Mouse (Mus musculus) liver, embryonic 15.5 days (tissue): Measurements from ENCODE around the gene Khdc3. TPM values are rescaled to one million over a fixed set of nuclear protein-coding genes. Genes with fewer than 3 reads are reported as not detected.
"Not testable (repeated sequence)": the region's sequence is repeated elsewhere in the genome, so short reads cannot be mapped to it uniquely, and the experiment has no call there.

ENCODE experiments used
- ATAC-seq: fragments of 200-750 bp; cut with Nextera tagmentation; 2 replicates; pipeline ENCODE4 v1.8.0; 2017; ENCODE audit warnings: moderate number of reproducible peaks, mild to moderate bottlenecking, moderate library complexity; ENCODE audit not compliant: insufficient read depth
- H3K27ac ChIP-seq: fragments of 300-500 bp; sonication (generic); replicated peaks from 2 replicates; pipeline ENCODE4 v1.5.1; 2015; ENCODE audit warnings: mild to moderate bottlenecking, inconsistent platforms
- H3K27me3 ChIP-seq: fragments of 300-500 bp; sonication (generic); 2 replicates; pipeline ENCODE4 v1.6.1; 2015; ENCODE audit warnings: mild to moderate bottlenecking, inconsistent platforms
- H3K36me3 ChIP-seq: fragments of 300-500 bp; sonication (generic); replicated peaks from 2 replicates; pipeline ENCODE4 v1.6.1; 2015; ENCODE audit warnings: moderate library complexity, mild to moderate bottlenecking, inconsistent platforms
- H3K4me1 ChIP-seq: fragments of 300-500 bp; sonication (generic); replicated peaks from 2 replicates; pipeline ENCODE4 v1.6.1; 2015; ENCODE audit warnings: inconsistent platforms
- H3K4me2 ChIP-seq: fragments of 300-500 bp; sonication (generic); 2 replicates; pipeline ENCODE4 v1.6.1; 2015; ENCODE audit warnings: moderate library complexity, mild to moderate bottlenecking, inconsistent platforms
- H3K4me3 ChIP-seq: fragments of 300-500 bp; sonication (generic); replicated peaks from 2 replicates; pipeline ENCODE4 v1.5.1; 2015; ENCODE audit warnings: mild to moderate bottlenecking, inconsistent platforms
- H3K9ac ChIP-seq: fragments of 300-500 bp; sonication (generic); 2 replicates; pipeline ENCODE4 v1.6.1; 2015; ENCODE audit warnings: moderate library complexity, mild to moderate bottlenecking, inconsistent platforms
- H3K9me3 ChIP-seq: fragments of 300-500 bp; sonication (generic); replicated peaks from 2 replicates; pipeline ENCODE4 v1.6.1; 2016; ENCODE audit warnings: inconsistent platforms
- WGBS: fragments of 180-500 bp; shearing (Covaris S2); methylation state at CpG from one replicate; pipeline ENCODE4 v1.1.7; 2015; ENCODE audit warnings: mixed read lengths; ENCODE audit not compliant: insufficient replicate concordance; 5-methylcytosine and 5-hydroxymethylcytosine counted together
- polyA plus RNA-seq: library from polyadenylated mRNA; unstranded; fragments of >200 nt; fragmentation: Nextera tagmentation; extraction: Ambion mirVana; gene quantifications from 2 replicates; pipeline ENCODE4 v1.2.1, GENCODE M21; 2015

The Khdc3 gene
- polyA plus RNA-seq, 1 experiment from 2014 or later: 0.05 TPM

DNA sequence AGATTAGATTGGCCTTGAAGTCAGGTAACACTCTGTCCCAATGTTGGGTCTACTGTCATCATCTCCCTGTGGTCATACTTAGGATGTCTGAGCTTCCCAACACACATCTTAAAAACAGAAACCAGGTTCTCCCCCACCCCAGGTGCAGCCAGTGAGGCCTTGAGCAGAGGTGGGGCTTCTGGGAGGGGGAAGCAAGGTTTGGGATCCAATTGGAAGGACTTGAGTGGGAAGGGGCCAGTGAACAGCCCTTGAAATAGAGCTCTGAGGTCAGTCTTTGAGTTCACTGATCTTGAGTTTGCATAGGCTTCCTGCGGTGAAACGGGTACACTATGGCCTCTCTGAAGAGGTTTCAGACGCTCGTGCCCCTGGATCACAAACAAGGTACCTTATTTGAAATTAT lies 545 bp downstream of the Khdc3 start, which contains the start of gene Gm20509:
Gene Gm20509 (plus strand): TSS at position 290 of the 400 bp plus-strand sequence.
- Histone ChIP-seq H3K27ac (no peak within 1 kb of the TSS), H3K4me3 (peak within 1 kb of the TSS; percentile 48), H3K9ac (peak within 1 kb of the TSS; percentile 21; the same call in 1 of the 2 replicates), H3K27me3 (peaks cover 48% of the 10 kb centered on the region), H3K9me3 (no peaks in the 10 kb centered on the region), H3K4me2 (peak within 1 kb of the TSS; percentile 71), H3K4me1 (peaks cover 8% of the 10 kb centered on the region), H3K36me3 (no peaks in the 10 kb centered on the region)
- ATAC-seq: no peak
- WGBS: 71% methylated on average over 4 of the region's 4 CpGs

GRCm38 (mm10) chr9:73103159-73103879 lies 1.7 kb downstream of the Khdc3 start:
- Histone ChIP-seq H3K4me1 (peaks cover 8% of the 10 kb centered on the region), H3K4me3 (peak overlapping the region; percentile 48), H3K9ac (peak overlapping the region; percentile 21; the same call in 1 of the 2 replicates), H3K9me3 (no peaks in the 10 kb centered on the region), H3K27ac (no peak overlapping the region), H3K27me3 (peaks cover 48% of the 10 kb centered on the region), H3K36me3 (no peaks in the 10 kb centered on the region), H3K4me2 (peak overlapping the region; percentile 71)
- WGBS: 6% methylated on average over 60 of the region's 60 CpGs
- no peak for ATAC-seq

- Histone ChIP-seq H3K27ac (no peak overlapping the region), H3K9ac (no peak overlapping the region), H3K4me1 (peaks cover 8% of the 10 kb centered on the region), H3K36me3 (no peaks in the 10 kb centered on the region), H3K4me3 (peak overlapping the region; percentile 48; the same call in 1 of the 2 replicates), H3K27me3 (peaks cover 48% of the 10 kb centered on the region), H3K9me3 (no peaks in the 10 kb centered on the region), H3K4me2 (peak overlapping the region; percentile 71)
- no peak for ATAC-seq
- 38% methylated on average over 5 of the region's 5 CpGs for WGBS
These were observed 2.2 kb downstream of the Khdc3 start for GRCm38 (mm10) chr9:73103880-73104198.

- Histone ChIP-seq H3K4me1 (peaks cover 8% of the 10 kb centered on the region), H3K27me3 (peaks cover 48% of the 10 kb centered on the region), H3K4me2 (no peak overlapping the region), H3K4me3 (no peak overlapping the region), H3K9ac (no peak overlapping the region), H3K9me3 (no peaks in the 10 kb centered on the region), H3K36me3 (no peaks in the 10 kb centered on the region), H3K27ac (no peak overlapping the region)
- no peak for ATAC-seq
- 40% methylated on average over 1 of the region's 1 CpGs for WGBS
These were observed 3.5 kb downstream of the Khdc3 start for GRCm38 (mm10) chr9:73105141-73105540.

DNA sequence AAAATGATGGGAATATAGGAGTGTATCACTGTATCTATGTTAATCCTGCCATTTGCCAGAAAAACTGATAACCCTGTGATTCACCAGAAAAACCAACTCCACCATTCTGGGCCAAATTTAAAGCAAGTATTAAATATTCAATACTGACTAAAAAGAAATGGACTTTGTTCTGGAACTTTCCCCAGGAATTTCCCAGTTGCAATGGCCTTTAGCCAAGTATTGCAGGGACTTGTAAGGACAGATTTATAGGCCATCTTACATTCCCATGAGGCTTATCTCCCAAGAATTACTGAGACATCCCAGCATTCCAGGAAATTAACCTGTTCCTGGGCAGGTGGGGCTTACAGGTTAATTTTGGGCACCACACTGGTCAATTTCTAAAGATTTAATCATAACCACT lies 4.1 kb downstream of the Khdc3 start:
- Histone ChIP-seq H3K9ac (no peak overlapping the region), H3K4me1 (peaks cover 8% of the 10 kb centered on the region), H3K9me3 (no peaks in the 10 kb centered on the region), H3K36me3 (no peaks in the 10 kb centered on the region), H3K27me3 (peaks cover 48% of the 10 kb centered on the region), H3K27ac (no peak overlapping the region), H3K4me2 (no peak overlapping the region), H3K4me3 (no peak overlapping the region)
- ATAC-seq: no peak

DNA sequence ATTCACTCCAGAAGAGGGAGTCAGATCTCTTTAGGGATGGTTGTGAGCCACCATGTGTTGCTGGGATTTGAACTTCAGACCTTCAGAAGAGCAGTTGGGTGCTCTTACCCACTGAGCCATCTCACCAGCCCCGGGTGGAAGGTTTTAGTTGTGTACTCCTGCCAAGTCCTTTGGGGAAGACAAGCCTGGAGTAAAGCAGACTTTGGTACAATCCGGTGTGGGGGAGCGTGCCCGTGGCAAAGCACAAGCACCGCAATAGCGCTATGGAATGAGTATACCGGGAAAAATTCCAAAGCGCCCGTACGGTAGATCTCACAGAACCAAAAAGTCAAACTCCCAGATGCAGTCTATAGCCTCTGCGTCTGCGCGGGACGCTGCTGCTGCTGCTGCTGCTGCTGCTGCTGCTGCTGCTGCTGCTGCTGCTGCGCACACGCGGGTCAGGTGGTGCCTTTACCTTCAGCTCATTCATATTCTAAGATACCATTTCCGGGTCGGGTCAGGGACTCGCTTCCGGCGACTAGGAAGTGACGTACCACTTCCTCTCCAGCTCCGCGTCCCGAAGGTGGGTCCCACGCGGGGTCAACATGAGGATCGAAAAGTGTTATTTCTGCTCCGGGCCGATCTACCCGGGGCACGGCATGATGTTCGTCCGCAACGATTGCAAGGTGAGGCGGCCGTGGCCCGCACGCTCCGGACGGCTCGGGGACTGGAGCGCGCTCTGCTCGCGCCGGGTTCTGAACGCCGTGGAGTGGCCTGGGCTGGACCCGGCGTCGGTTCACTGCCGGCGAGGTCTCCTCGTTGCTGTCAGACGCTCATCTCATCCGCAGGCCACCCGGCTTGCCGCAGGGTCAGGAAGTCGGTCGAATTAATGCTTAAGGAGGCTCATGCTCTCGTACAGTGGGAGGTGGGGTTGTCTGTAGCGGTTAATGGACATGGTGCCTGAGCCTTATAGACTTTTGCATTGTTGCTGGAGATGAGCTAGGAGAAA lies 11.6 kb downstream of the Khdc3 start, which contains the start of gene Rsl24d1:
Gene Rsl24d1 (plus strand): TSS at position 508 of the 988 bp plus-strand sequence.
- ATAC-seq: peak; percentile 89
- Histone ChIP-seq H3K4me3 (peak within 1 kb of the TSS; percentile 89), H3K9ac (peak within 1 kb of the TSS; percentile 72), H3K36me3 (peaks cover 26% of the 10 kb centered on the region), H3K4me1 (peaks cover 25% of the 10 kb centered on the region), H3K4me2 (peak within 1 kb of the TSS; percentile 78), H3K27ac (peak within 1 kb of the TSS; percentile 72), H3K9me3 (no peaks in the 10 kb centered on the region), H3K27me3 (no peaks in the 10 kb centered on the region)
- under 1% methylated on average over 64 of the region's 64 CpGs for WGBS

GRCm38 (mm10) chr9:73116704-73117103 lies 15.1 kb downstream of the Khdc3 start:
- WGBS: 73% methylated on average over 5 of the region's 6 CpGs
- H3K9me3 ChIP-seq, ATAC-seq, H3K27me3 ChIP-seq, H3K9ac ChIP-seq, H3K4me3 ChIP-seq, H3K27ac ChIP-seq, H3K4me2 ChIP-seq: not testable (repeated sequence)
- peaks cover 25% of the 10 kb centered on the region for H3K4me1 ChIP-seq
- peaks cover 51% of the 10 kb centered on the region for H3K36me3 ChIP-seq

- no peak for ATAC-seq
- WGBS: 69% methylated on average over 4 of the region's 4 CpGs
These were observed 16.4 kb downstream of the Khdc3 start for GRCm38 (mm10) chr9:73118012-73118411.

DNA sequence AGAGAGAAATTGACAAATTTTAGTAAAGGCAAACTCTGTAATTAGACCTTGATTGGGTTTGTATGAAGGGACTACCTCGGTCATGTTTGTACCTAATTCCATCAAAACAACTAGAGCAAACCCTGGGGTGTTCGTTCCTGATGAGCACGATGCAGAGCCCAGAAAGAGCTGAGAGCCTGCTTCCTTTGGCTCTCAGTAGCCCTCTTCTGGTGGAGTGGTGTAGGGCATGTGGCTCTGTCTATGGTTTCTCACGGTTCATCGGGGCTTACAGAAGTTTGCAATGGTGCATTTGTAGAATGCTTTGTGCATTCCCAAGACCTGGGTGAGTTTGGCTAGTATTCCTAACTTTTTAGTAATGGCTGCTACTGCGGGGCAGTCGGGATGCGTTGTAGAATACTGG lies 20.1 kb downstream of the Khdc3 start:
- Histone ChIP-seq H3K27me3 (no peaks in the 10 kb centered on the region), H3K4me1 (0 out of 2 replicates have a peak, but pooled peaks cover 3% of the 10 kb centered on the region), H3K4me3 (no peak overlapping the region), H3K36me3 (peaks cover 74% of the 10 kb centered on the region), H3K27ac (no peak overlapping the region), H3K9me3 (no peaks in the 10 kb centered on the region), H3K4me2 (no peak overlapping the region), H3K9ac (no peak overlapping the region)
- no peak for ATAC-seq
- 68% methylated on average over 8 of the region's 8 CpGs for WGBS

More at GRCm38 (mm10) chr9:73118012-73118411, 16.4 kb downstream of the Khdc3 start:
- H3K4me1 ChIP-seq: peaks cover 18% of the 10 kb centered on the region
- no peak overlapping the region for H3K4me2 ChIP-seq
- H3K9me3 ChIP-seq: no peaks in the 10 kb centered on the region
- H3K4me3 ChIP-seq: no peak overlapping the region
- no peak overlapping the region for H3K9ac ChIP-seq
- no peak overlapping the region for H3K27ac ChIP-seq
- H3K36me3 ChIP-seq: peaks cover 57% of the 10 kb centered on the region
- no peaks in the 10 kb centered on the region for H3K27me3 ChIP-seq

DNA sequence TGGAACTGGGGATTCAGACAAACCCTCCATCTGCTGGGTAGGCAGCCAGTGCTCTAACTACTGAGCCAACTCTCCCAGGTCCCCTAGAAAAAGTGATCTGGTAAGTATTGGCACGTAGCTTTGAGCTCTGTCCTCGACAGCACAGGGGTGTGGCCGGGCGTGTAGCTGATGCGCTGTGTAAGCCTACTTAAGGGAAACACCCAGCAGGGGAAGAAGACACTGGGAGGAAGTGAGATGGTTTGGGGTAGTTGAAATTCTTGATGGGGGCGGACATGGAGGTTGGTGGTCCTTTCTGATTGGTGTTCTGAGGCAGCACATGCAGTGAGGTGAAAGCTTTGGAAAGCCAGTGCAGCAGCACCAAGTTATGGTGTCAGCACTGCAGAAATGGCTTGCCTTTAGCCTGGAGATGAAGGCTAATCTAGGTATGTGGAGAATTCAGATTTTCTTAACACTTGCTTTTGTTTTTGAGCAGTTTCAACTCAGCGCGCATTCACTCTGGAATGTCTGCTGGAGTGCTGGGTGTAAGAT lies 23.5 kb downstream of the Khdc3 start:
- Histone ChIP-seq H3K4me1 (0 out of 2 replicates have a peak, but pooled peaks cover 3% of the 10 kb centered on the region), H3K36me3 (peaks cover 81% of the 10 kb centered on the region), H3K9ac (no peak overlapping the region), H3K4me3 (no peak overlapping the region), H3K4me2 (no peak overlapping the region), H3K27ac (no peak overlapping the region), H3K27me3 (no peaks in the 10 kb centered on the region), H3K9me3 (no peaks in the 10 kb centered on the region)
- 51% methylated on average over 8 of the region's 8 CpGs for WGBS
- no peak for ATAC-seq

GRCm38 (mm10) chr9:73127457-73127856 lies 25.8 kb downstream of the Khdc3 start:
- H3K4me2 ChIP-seq: no peak overlapping the region
- no peaks in the 10 kb centered on the region for H3K27me3 ChIP-seq
- no peak; the same call in 1 of the 2 replicates for ATAC-seq
- 43% methylated on average over 2 of the region's 2 CpGs for WGBS
- H3K9me3 ChIP-seq: no peaks in the 10 kb centered on the region
- 0 out of 2 replicates have a peak, but pooled peaks cover 3% of the 10 kb centered on the region for H3K4me1 ChIP-seq
- H3K36me3 ChIP-seq: peaks cover 59% of the 10 kb centered on the region
- H3K27ac ChIP-seq: no peak overlapping the region
- no peak overlapping the region for H3K4me3 ChIP-seq
- H3K9ac ChIP-seq: no peak overlapping the region
